Mouse (Mus musculus): ENCODE data around the gene Smim24.

Smim24 gene

DNA sequence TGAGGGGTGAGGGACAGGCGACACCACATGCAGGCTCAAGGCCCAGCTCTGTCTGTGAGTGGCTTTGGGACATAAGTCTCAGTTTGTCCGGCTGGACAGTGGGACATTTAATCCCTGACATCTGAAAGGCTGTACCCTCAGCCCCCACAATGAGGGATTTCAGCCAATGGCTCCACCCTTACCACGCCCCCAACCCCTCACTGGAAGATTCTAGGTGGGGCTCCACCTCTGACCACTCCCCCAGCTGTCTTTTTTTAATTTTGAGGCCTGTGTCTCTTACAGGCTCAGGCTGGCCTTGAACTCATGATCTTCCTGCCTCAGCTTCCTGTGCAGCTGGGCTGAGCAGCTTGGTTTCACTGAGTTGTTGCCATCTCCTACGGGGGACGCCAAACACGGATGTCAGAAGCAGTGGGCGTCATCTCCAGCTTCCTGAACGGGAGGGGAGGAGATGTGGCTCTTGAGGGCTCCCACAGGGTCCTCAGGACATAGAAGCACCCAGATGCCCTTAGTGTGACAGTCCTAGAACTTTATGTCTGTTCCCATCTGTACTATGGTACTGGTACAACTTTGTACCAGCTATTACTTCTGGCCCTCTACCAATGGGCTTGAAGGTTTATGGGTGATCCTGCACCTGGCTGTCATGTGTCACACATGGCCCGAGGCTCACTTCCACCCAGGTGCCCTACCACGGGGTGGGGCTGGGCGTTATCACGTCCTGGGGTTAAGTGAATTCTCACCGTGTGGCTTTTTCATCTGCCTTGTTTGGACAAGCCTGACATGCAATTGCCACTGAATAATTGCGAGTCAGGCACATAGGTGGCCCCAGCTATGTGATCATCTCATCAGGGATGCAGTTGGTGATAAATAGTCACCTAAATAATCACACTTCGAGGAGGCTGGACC is 41.8 kb downstream of the Smim24 start:
- peak; percentile 17 for DNase-seq (ENCODE audit: low spot score)

DNA sequence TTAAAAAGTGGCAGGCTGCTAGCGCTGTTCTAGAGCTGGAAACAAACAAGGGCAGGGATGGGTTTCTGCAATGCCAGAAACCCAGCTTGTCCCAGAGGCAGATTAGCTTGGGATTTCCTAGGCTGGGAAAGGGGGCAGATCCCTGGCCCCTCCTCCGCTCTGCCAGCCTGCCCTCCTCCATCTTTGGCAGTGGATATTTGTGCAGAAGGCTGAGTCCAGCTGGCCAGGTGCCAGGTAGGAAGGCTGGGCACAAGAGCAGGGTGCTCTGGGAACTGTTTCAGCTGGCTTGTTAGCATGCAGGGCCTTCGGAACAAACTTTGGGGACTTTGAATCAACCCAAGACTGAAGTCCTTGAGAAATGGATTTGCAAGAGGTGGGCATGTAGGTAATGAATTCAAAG is 42.6 kb downstream of the Smim24 start:
- DNase-seq (ENCODE audit: low spot score): peak; percentile 81

DNA sequence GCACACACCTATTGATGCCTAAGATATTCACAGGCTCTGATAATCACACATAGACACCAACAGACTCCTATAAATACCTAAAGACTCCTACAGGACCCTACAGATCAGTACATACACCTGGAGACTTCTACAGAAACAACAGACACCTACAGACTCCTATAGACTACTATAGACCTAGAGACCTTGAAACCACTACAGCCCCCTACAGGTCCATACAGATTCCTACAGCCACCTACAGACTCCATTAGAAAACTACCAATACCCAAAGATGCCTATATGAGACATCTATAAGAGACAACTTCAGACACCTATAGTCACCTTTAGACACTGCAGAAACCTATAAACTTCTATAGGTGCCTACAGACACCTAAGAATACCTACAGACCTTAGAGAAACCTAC is 48.2 kb downstream of the Smim24 start:
- DNase-seq (ENCODE audit: low spot score): no peak

Measured in ovary, postnatal 36 days (tissue).